Mouse (Mus musculus): ENCODE measurements around the gene Gm9048. TPM values are rescaled to one million over a fixed set of nuclear protein-coding genes. Genes with fewer than 3 reads are reported as not detected.

Gm9048 gene
- polyA plus RNA-seq, 1 experiment from 2014 or later = not detected

Other genes with a start within 250 kb of the Gm9048 start
- gene Mdm1, start 206.9 kb downstream of the Gm9048 start, polyA plus RNA-seq (2015; fragmentation: Nextera tagmentation; extraction: Ambion mirVana) = 14.1 and 14.4 TPM in 2 replicates
- not detected in 2 replicates for gene Il22, start 143.7 kb downstream of the Gm9048 start, polyA plus RNA-seq (2015; fragmentation: Nextera tagmentation; extraction: Ambion mirVana)
- not detected in 2 replicates for gene Gm32717, start 107.9 kb downstream of the Gm9048 start, polyA plus RNA-seq (2015; fragmentation: Nextera tagmentation; extraction: Ambion mirVana)
- not detected in 2 replicates for gene Gm32802, start 90.0 kb downstream of the Gm9048 start, polyA plus RNA-seq (2015; fragmentation: Nextera tagmentation; extraction: Ambion mirVana)
- gene Iltifb, start 53.6 kb downstream of the Gm9048 start, polyA plus RNA-seq (2015; fragmentation: Nextera tagmentation; extraction: Ambion mirVana) = not detected in 2 replicates
- not detected in 2 replicates for gene Gm9040, start 21.7 kb downstream of the Gm9048 start, polyA plus RNA-seq (2015; fragmentation: Nextera tagmentation; extraction: Ambion mirVana)
- not detected in 2 replicates for gene Gm9044, start 16.3 kb downstream of the Gm9048 start, polyA plus RNA-seq (2015; fragmentation: Nextera tagmentation; extraction: Ambion mirVana)
- gene Gm9045, start 10.8 kb downstream of the Gm9048 start, polyA plus RNA-seq (2015; fragmentation: Nextera tagmentation; extraction: Ambion mirVana) = 0.08 TPM in 1 of 2 replicates, not detected in the other
- not detected in 2 replicates for gene Gm9046, start 5.4 kb downstream of the Gm9048 start, polyA plus RNA-seq (2015; fragmentation: Nextera tagmentation; extraction: Ambion mirVana)
- gene Gm9049, start 5.4 kb upstream of the Gm9048 start, polyA plus RNA-seq (2015; fragmentation: Nextera tagmentation; extraction: Ambion mirVana) = 0.08 TPM in 1 of 2 replicates, not detected in the other
- not detected in 2 replicates for gene Ifng, start 92.4 kb upstream of the Gm9048 start, polyA plus RNA-seq (2015; fragmentation: Nextera tagmentation; extraction: Ambion mirVana)